Mouse (Mus musculus): ENCODE results near the gene Epha10.

DNA sequence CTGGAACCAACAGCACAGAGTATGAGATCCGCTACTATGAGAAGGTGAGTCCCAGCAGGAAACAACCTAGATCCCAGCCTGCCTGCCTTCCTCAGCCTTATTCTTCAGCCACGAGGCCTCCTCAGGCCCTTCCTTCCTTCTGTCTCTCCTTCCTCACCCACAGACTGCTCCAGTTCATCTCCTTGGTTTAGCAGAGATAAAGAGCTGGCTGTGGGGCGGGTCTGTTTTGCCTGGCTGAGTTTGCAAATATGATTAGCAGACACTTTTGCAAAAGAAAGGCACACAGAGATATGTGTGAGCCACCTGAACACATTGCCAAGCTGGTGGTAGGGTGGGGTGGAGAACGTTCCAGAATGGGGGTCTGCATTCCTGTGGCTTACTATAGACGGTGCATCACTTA, 19.2 kb downstream of the Epha10 start:
- TF ChIP-seq CTCF (IDR thresholded peaks at IDR 0.05; ENCODE audit: low read depth, low read length) (no peak), POLR2A (IDR thresholded peaks at IDR 0.05; ENCODE audit: extremely low read depth, insufficient read depth, low read length) (no peak)
